Mouse (Mus musculus) lung, embryonic 14.5 days (tissue): ENCODE measurements around the gene Map3k12. TPM values are rescaled to one million over a fixed set of nuclear protein-coding genes. Genes with fewer than 3 reads are reported as not detected.
A peak's percentile ranks its signal among the peaks of the same experiment; 100 is the strongest.

Source experiments
- ATAC-seq: fragments of 200-750 bp; cut with Nextera tagmentation; 2 replicates; pipeline ENCODE4 v1.8.0; 2017; ENCODE audit warnings: mild to moderate bottlenecking, moderate TSS enrichment, moderate library complexity; ENCODE audit not compliant: insufficient read depth
- DNase-seq: peaks from one replicate; pipeline ENCODE4 v3.0.0-alpha.2; 2015
- H3K27ac ChIP-seq: fragments of 300-500 bp; sonication (generic); 2 replicates; pipeline ENCODE4 v1.5.1; 2014; ENCODE audit warnings: low read depth, mild to moderate bottlenecking, moderate library complexity
- H3K27me3 ChIP-seq: fragments of 300-500 bp; sonication (generic); 2 replicates; pipeline ENCODE4 v1.6.1; 2014; ENCODE audit warnings: low read length, control low read depth; ENCODE audit not compliant: insufficient read depth
- H3K36me3 ChIP-seq: fragments of 300-500 bp; sonication (generic); 2 replicates; pipeline ENCODE4 v1.6.1; 2014; ENCODE audit warnings: control low read depth; ENCODE audit not compliant: insufficient read depth
- H3K4me1 ChIP-seq: fragments of 300-500 bp; sonication (generic); 2 replicates; pipeline ENCODE4 v1.6.1; 2014; ENCODE audit warnings: antibody characterized with exemption, control low read depth; ENCODE audit not compliant: insufficient read depth
- H3K4me2 ChIP-seq: fragments of 300-500 bp; sonication (generic); 2 replicates; pipeline ENCODE4 v1.6.1; 2014; ENCODE audit warnings: mild to moderate bottlenecking
- H3K4me3 ChIP-seq: fragments of 300-500 bp; sonication (generic); 2 replicates; pipeline ENCODE4 v1.5.1; 2014; ENCODE audit warnings: low read depth, low read length
- H3K9ac ChIP-seq: fragments of 300-500 bp; sonication (generic); 2 replicates; pipeline ENCODE4 v1.6.1; 2014
- H3K9me3 ChIP-seq: fragments of 300-500 bp; sonication (generic); 2 replicates; pipeline ENCODE4 v1.6.1; 2016; ENCODE audit warnings: low read depth, low read length, control low read depth
- CTCF ChIP-seq: IDR thresholded peaks from 2 replicates; pipeline ENCODE4 v1.5.1; 2016; ENCODE audit warnings: antibody characterized with exemption, low read depth
- WGBS: fragments of 180-500 bp; shearing (Covaris S2); extraction: QIAGEN DNeasy Blood & Tissue Kit; methylation state at CpG from one replicate; pipeline ENCODE4 v1.1.7; 2014; 5-methylcytosine and 5-hydroxymethylcytosine counted together
- polyA plus RNA-seq: library from polyadenylated mRNA; unstranded; fragments of >200 nt; fragmentation: Nextera tagmentation; extraction: Ambion mirVana; gene quantifications from 2 replicates; pipeline ENCODE4 v1.2.1, GENCODE M21; 2014

Gene Map3k12
- polyA plus RNA-seq, 1 experiment from 2014 or later: 13.2 TPM

DNA sequence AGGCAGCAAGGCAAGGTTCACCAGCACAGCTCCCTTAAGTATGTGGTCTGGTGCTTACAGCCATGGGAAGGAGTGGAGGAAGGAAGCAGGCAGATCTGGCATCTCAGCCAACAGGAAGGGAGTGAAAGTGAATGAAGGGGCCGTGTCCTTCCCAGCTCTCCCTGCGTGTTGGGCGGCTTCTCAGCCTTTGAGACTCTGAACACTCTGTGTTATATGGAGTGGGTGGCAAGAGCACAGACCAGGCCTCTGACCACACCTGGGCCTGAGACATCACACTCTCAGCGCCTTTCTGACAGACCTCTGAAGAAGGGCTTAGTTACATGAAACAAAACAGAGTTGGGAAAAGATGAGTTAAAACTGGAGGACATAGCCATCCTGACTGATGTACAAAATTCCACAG is 13.7 kb upstream of the Map3k12 start:
- no peak for TF ChIP-seq CTCF
- no peak overlapping the region for H3K9ac ChIP-seq
- no peak overlapping the region for H3K4me3 ChIP-seq
- no peaks in the 10 kb centered on the region for H3K9me3 ChIP-seq
- WGBS: 77% methylated on average over 4 of the region's 4 CpGs
- H3K27me3 ChIP-seq: no peaks in the 10 kb centered on the region
- no peak for ATAC-seq
- H3K4me2 ChIP-seq: no peak overlapping the region
- H3K27ac ChIP-seq: no peak overlapping the region
- H3K36me3 ChIP-seq: peaks cover 68% of the 10 kb centered on the region
- DNase-seq: no peak
- H3K4me1 ChIP-seq: no peaks in the 10 kb centered on the region

GRCm38 (mm10) chr15:102528396-102528795 is 11.5 kb upstream of the Map3k12 start:
- Histone ChIP-seq H3K27me3 (no peaks in the 10 kb centered on the region), H3K4me2 (no peak overlapping the region), H3K4me1 (no peaks in the 10 kb centered on the region), H3K4me3 (no peak overlapping the region), H3K27ac (no peak overlapping the region), H3K9ac (no peak overlapping the region), H3K9me3 (no peaks in the 10 kb centered on the region), H3K36me3 (peaks cover 70% of the 10 kb centered on the region)
- DNase-seq (no peak), ATAC-seq (no peak)
- no peak for TF ChIP-seq CTCF
- 98% methylated on average over 1 of the region's 1 CpGs for WGBS

DNA sequence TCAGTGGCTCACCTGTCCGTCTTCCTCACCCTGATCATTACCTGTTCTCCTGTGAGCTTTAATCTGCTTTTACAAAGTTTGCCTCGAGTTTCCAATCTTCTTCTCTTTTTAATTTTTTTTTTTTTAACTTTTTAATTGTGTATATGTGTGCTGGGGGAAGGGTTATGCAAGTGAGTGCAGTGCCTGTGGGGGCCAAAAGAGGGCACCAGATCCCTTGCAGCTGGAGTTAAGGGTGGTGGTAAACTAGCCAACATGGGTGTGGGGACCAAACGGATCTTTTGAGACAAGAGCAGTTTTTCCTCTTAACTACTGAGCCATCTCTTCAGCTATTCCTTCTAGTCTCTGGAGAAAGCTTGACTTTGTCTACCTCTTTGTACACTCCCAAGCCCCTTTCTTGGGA is 11.1 kb upstream of the Map3k12 start:
- H3K36me3 ChIP-seq: peaks cover 67% of the 10 kb centered on the region
- no peak overlapping the region for H3K27ac ChIP-seq
- no peak overlapping the region for H3K9ac ChIP-seq
- H3K27me3 ChIP-seq: no peaks in the 10 kb centered on the region
- H3K4me2 ChIP-seq: no peak overlapping the region
- H3K9me3 ChIP-seq: no peaks in the 10 kb centered on the region
- TF ChIP-seq CTCF: peak; percentile 48
- DNase-seq (no peak), ATAC-seq (no peak)
- no peak overlapping the region for H3K4me3 ChIP-seq
- WGBS: 72% methylated on average over 3 of the region's 3 CpGs
- H3K4me1 ChIP-seq: no peaks in the 10 kb centered on the region

GRCm38 (mm10) chr15:102526111-102527002 is 9.5 kb upstream of the Map3k12 start:
- DNase-seq: no peak
- WGBS: 74% methylated on average over 6 of the region's 6 CpGs
- ATAC-seq: no peak
- Histone ChIP-seq H3K27ac (no peak overlapping the region), H3K4me3 (no peak overlapping the region), H3K27me3 (no peaks in the 10 kb centered on the region), H3K9me3 (no peaks in the 10 kb centered on the region), H3K4me2 (no peak overlapping the region), H3K36me3 (peaks cover 74% of the 10 kb centered on the region), H3K9ac (no peak overlapping the region), H3K4me1 (no peaks in the 10 kb centered on the region)
- TF ChIP-seq CTCF: no peak

- no peak within 1 kb of the TSS for H3K9ac ChIP-seq
- TF ChIP-seq CTCF: peak; percentile 95
- ATAC-seq: 0 out of 2 replicates have a peak, but pooled peaks have one; percentile 44
Observed at GRCm38 (mm10) chr15:102524892-102525485, 8.1 kb upstream of the Map3k12 start, which contains the start of gene Npff. Gene Npff, minus strand, starts transcription at chr15:102524942.

GRCm38 (mm10) chr15:102521480-102521879 is 4.6 kb upstream of the Map3k12 start:
- H3K4me2 ChIP-seq: no peak overlapping the region
- TF ChIP-seq CTCF: no peak
- H3K27me3 ChIP-seq: no peaks in the 10 kb centered on the region
- H3K36me3 ChIP-seq: peaks cover 52% of the 10 kb centered on the region
- WGBS: 75% methylated on average over 4 of the region's 4 CpGs
- DNase-seq (no peak), ATAC-seq (no peak)
- no peak overlapping the region for H3K27ac ChIP-seq
- 0 out of 2 replicates have a peak, but pooled peaks cover 4% of the 10 kb centered on the region for H3K4me1 ChIP-seq
- H3K9me3 ChIP-seq: no peaks in the 10 kb centered on the region
- no peak overlapping the region for H3K4me3 ChIP-seq
- no peak overlapping the region for H3K9ac ChIP-seq

More at GRCm38 (mm10) chr15:102524892-102525485, 8.1 kb upstream of the Map3k12 start, which contains the start of gene Npff:
- Histone ChIP-seq H3K4me2 (no peak within 1 kb of the TSS), H3K4me3 (no peak within 1 kb of the TSS), H3K36me3 (peaks cover 79% of the 10 kb centered on the region), H3K4me1 (no peaks in the 10 kb centered on the region), H3K27me3 (no peaks in the 10 kb centered on the region), H3K27ac (no peak within 1 kb of the TSS), H3K9me3 (no peaks in the 10 kb centered on the region)
- 2% methylated on average over 3 of the region's 3 CpGs for WGBS
- DNase-seq: peak; percentile 93

GRCm38 (mm10) chr15:102520416-102520815 is 3.6 kb upstream of the Map3k12 start:
- no peak for TF ChIP-seq CTCF
- Histone ChIP-seq H3K4me2 (no peak overlapping the region; the same call in 1 of the 2 replicates), H3K36me3 (peaks cover 45% of the 10 kb centered on the region)

More at GRCm38 (mm10) chr15:102520416-102520815, 3.6 kb upstream of the Map3k12 start:
- DNase-seq (no peak), ATAC-seq (no peak)
- Histone ChIP-seq H3K9me3 (no peaks in the 10 kb centered on the region), H3K27ac (no peak overlapping the region), H3K9ac (no peak overlapping the region), H3K4me1 (peaks cover 9% of the 10 kb centered on the region), H3K4me3 (no peak overlapping the region), H3K27me3 (no peaks in the 10 kb centered on the region)
- WGBS: 69% methylated on average over 4 of the region's 4 CpGs
